Mouse (Mus musculus): ENCODE measurements at regions not wholly inside any gene's neighbourhood (a gene's known extent, or its start where the extent isn't known, plus 50 kb on each side); places are given as distances from the start of the nearest gene placed in this dataset.
"Not testable (repeated sequence)": the region's sequence is repeated elsewhere in the genome, so short reads cannot be mapped to it uniquely, and the experiment has no call there.

DNA sequence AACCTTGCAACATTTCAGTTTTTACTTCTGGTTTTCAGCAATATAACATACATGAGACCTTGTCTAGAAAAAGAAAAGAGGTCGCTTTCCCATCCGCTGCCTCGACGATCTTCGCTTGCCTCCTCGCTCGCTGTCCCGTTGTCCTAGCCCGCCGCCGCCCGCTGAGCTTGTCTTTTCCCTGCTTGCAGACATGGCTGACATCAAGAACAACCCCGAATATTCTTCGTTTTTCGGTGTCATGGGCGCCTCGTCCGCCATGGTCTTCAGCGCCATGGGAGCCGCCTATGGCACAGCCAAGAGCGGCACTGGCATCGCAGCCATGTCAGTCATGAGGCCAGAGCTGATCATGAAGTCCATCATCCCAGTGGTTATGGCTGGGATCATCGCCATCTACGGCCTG, 64.7 kb upstream of the Trim24 start:
- TF ChIP-seq CTCF (IDR thresholded peaks at IDR 0.05); EP300 (IDR thresholded peaks at IDR 0.05; ENCODE audit: insufficient read depth, low read depth, low read length); POLR2A (IDR thresholded peaks at IDR 0.05; ENCODE audit: insufficient read depth, low read depth, low read length): not testable (repeated sequence)
